Mouse (Mus musculus) heart, postnatal 0 days (tissue): ENCODE data around the gene Hexim2. TPM values are rescaled to one million over a fixed set of nuclear protein-coding genes. Genes with fewer than 3 reads are reported as not detected.
A peak's percentile ranks its signal among the peaks of the same experiment; 100 is the strongest.

Experiments used
- ATAC-seq: fragments of 200-750 bp; cut with Nextera tagmentation; 2 replicates; pipeline ENCODE4 v1.8.0; 2017; ENCODE audit warnings: low read depth, moderate number of reproducible peaks, moderate library complexity; ENCODE audit not compliant: insufficient read depth
- DNase-seq: peaks from one replicate; pipeline ENCODE4 v3.0.0-alpha.2; 2016; ENCODE audit warnings: low spot score
- H3K27ac ChIP-seq: fragments of 300-500 bp; sonication (generic); 2 replicates; pipeline ENCODE4 v1.5.1; 2014; ENCODE audit warnings: low read depth, mild to moderate bottlenecking
- H3K27me3 ChIP-seq: fragments of 300-500 bp; sonication (generic); 2 replicates; pipeline ENCODE4 v1.6.1; 2014; ENCODE audit warnings: low read length, mixed read lengths; ENCODE audit not compliant: control insufficient read depth, insufficient read depth
- H3K36me3 ChIP-seq: fragments of 300-500 bp; sonication (generic); replicated peaks from 2 replicates; pipeline ENCODE4 v1.6.1; 2014; ENCODE audit warnings: low read length, mixed read lengths; ENCODE audit not compliant: control insufficient read depth, insufficient read depth
- H3K4me1 ChIP-seq: fragments of 300-500 bp; sonication (generic); 2 replicates; pipeline ENCODE4 v1.6.1; 2014; ENCODE audit warnings: antibody characterized with exemption; ENCODE audit not compliant: control insufficient read depth, insufficient read depth
- H3K4me2 ChIP-seq: fragments of 300-500 bp; sonication (generic); 2 replicates; pipeline ENCODE4 v1.6.1; 2014; ENCODE audit warnings: low read depth, mild to moderate bottlenecking, low read length, moderate library complexity
- H3K4me3 ChIP-seq: fragments of 300-500 bp; sonication (generic); 2 replicates; pipeline ENCODE4 v1.5.1; 2014; ENCODE audit warnings: low read depth, low read length
- H3K9ac ChIP-seq: fragments of 300-500 bp; sonication (generic); replicated peaks from 2 replicates; pipeline ENCODE4 v1.6.1; 2014; ENCODE audit warnings: low read depth, low read length, mixed read lengths
- H3K9me3 ChIP-seq: fragments of 300-500 bp; sonication (generic); replicated peaks from 2 replicates; pipeline ENCODE4 v1.6.1; 2016; ENCODE audit warnings: low read length; ENCODE audit not compliant: control insufficient read depth
- CTCF ChIP-seq: IDR thresholded peaks from 2 replicates; pipeline ENCODE4 v1.5.1; 2016; ENCODE audit warnings: antibody characterized with exemption, control low read depth, low read depth
- EP300 ChIP-seq: IDR thresholded peaks from 2 replicates; pipeline ENCODE4 v1.6.1; 2016; ENCODE audit warnings: antibody characterized with exemption, low read depth
- WGBS: fragments of 180-500 bp; shearing (Covaris S2); extraction: QIAGEN DNeasy Blood & Tissue Kit; methylation state at CpG from one replicate; pipeline ENCODE4 v1.1.7; 2014; 5-methylcytosine and 5-hydroxymethylcytosine counted together
- polyA plus RNA-seq: library from polyadenylated mRNA; unstranded; fragments of >200 nt; fragmentation: Nextera tagmentation; extraction: Ambion mirVana; gene quantifications from 2 replicates; pipeline ENCODE4 v1.2.1, GENCODE M21; 2015
- total RNA-seq: library from RNA; depleted of rRNA; stranded (reverse); fragments of >200 nt; gene quantifications from 2 replicates; pipeline ENCODE4 v1.2.3, GENCODE M21; 2014; ENCODE audit warnings: low replicate concordance

The Hexim2 gene
- total and polyA plus RNA-seq, 2 experiments from 2014 or later, result 1.6 to 4.2 TPM

- Histone ChIP-seq H3K4me2 (peak overlapping the region; percentile 82), H3K4me1 (peaks cover 36% of the 10 kb centered on the region), H3K9ac (peak overlapping the region; percentile 71), H3K36me3 (no peaks in the 10 kb centered on the region; the same call in 1 of the 2 replicates), H3K27me3 (no peaks in the 10 kb centered on the region), H3K4me3 (peak overlapping the region; percentile 74), H3K9me3 (no peaks in the 10 kb centered on the region), H3K27ac (peak overlapping the region; percentile 61)
- 1% methylated on average over 30 of the region's 30 CpGs for WGBS
- DNase-seq (peak; percentile 77), ATAC-seq (peak; percentile 15; the same call in 1 of the 2 replicates)
- no peak; the same call in 1 of the 2 replicates for TF ChIP-seq EP300
- TF ChIP-seq CTCF, result no peak
Measured at GRCm38 (mm10) chr11:103101866-103102501, 30.2 kb upstream of the Hexim2 start.

DNA sequence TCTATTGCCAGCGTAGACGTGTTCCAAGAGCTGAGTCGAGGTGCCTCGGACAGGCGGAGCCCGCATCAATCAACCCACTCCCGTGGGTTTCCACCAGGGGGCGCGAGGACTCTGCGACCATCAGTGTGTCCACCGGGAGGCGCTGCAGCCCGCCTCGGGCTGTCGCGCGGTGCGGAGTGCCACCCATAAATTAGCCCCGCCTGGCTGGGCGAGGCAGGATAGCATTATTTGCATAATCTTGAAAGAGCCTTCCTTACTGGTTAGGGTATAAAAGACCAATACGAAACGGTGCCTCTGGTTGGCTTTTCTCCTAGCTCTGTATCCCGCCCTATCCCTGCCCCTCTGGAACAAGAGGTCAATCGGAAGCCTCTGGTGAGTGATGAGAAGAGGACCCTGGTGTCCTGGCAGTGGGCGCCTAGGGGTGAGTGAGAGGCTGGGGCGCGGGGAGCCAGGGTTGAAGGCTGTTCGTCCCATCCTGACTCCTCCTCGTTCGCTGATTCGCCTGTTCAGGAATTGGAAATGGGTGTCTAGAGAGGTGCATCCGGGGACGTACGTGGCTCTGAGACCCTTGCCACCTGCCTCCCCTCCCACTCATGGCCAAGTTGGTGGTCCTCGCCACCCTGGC is 29.4 kb upstream of the Hexim2 start:
- H3K27ac ChIP-seq, result peak overlapping the region; percentile 61

DNA sequence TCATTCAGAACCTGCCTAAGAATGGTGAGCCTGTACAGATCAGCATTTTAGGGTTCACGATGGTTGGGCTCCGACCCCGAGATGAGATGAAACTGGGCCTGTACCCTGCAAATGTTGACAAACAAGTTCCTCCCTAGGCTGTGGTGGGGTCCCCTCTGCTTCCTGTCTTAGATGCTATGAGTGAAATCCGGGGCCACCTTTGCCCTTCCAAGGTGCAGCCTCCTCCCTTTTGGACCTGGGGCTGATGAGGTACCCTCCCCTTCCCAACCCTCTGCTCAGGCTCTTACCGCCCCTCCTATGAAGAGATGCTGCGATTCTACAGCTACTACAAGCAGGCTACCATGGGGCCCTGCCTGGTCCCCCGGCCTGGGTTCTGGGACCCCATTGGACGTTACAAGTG is 28.6 kb upstream of the Hexim2 start:
- no peaks in the 10 kb centered on the region for H3K9me3 ChIP-seq
- DNase-seq (no peak), ATAC-seq (no peak)
- 0 out of 2 replicates have a peak overlapping the region, but pooled peaks have one; percentile 49 for H3K9ac ChIP-seq
- 55% methylated on average over 8 of the region's 8 CpGs for WGBS
- peaks cover 23% of the 10 kb centered on the region for H3K4me1 ChIP-seq
- TF ChIP-seq EP300 (no peak), CTCF (no peak)
- no peaks in the 10 kb centered on the region; the same call in 1 of the 2 replicates for H3K36me3 ChIP-seq
- H3K27me3 ChIP-seq, result no peaks in the 10 kb centered on the region
- peak overlapping the region; percentile 74 for H3K4me3 ChIP-seq
- no peak overlapping the region for H3K27ac ChIP-seq
- peak overlapping the region; percentile 82 for H3K4me2 ChIP-seq

More for the DNA sequence above, 29.4 kb upstream of the Hexim2 start:
- Histone ChIP-seq H3K4me2 (peak overlapping the region; percentile 82), H3K27me3 (no peaks in the 10 kb centered on the region), H3K36me3 (no peaks in the 10 kb centered on the region; the same call in 1 of the 2 replicates), H3K4me3 (peak overlapping the region; percentile 74), H3K9ac (peak overlapping the region; percentile 49; the same call in 1 of the 2 replicates), H3K4me1 (peaks cover 27% of the 10 kb centered on the region), H3K9me3 (no peaks in the 10 kb centered on the region)
- WGBS, result 2% methylated on average over 34 of the region's 35 CpGs
- ATAC-seq, result peak; percentile 90
- DNase-seq, result peak; percentile 98
- TF ChIP-seq CTCF (peak; percentile 100), EP300 (peak; percentile 63)

- Histone ChIP-seq H3K4me3 (no peak overlapping the region), H3K27me3 (no peaks in the 10 kb centered on the region), H3K4me1 (peaks cover 18% of the 10 kb centered on the region), H3K36me3 (no peaks in the 10 kb centered on the region; the same call in 1 of the 2 replicates), H3K9me3 (no peaks in the 10 kb centered on the region), H3K27ac (no peak overlapping the region), H3K4me2 (no peak overlapping the region), H3K9ac (no peak overlapping the region)
- ATAC-seq (no peak), DNase-seq (no peak)
- TF ChIP-seq CTCF (no peak), EP300 (no peak)
- WGBS, result 74% methylated on average over 7 of the region's 7 CpGs
Measured at GRCm38 (mm10) chr11:103104469-103104868, 27.8 kb upstream of the Hexim2 start.

DNA sequence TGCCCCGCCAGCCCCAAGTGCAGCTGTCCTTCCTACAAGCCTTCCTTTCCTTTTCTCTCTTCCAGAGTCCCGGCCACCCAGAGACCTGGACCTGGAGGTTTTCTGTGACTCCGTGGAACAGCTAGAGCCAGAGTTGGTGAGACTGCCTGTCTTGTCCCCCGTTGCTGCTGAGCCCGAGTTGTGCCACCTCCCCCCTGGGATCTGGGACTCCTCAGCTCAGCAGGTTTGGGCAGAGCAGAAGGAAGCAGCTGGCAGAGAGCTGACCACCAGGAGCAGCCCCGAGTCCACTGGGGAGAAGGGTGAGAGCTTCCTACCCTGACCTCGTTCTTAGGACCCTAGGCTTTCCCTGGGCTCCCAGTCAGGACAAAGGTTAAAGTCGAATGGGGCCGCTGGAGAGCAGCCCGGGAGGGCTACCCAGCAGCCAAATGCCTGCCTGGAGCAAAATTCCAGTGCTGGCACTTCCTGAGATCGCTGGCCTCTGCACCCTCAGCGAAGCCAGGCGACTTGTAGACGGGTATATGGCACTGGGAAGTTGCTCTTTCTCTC is 27.0 kb upstream of the Hexim2 start:
- Histone ChIP-seq H3K27ac (no peak overlapping the region; the same call in 1 of the 2 replicates), H3K4me3 (no peak overlapping the region)

More for the DNA sequence above, 27.0 kb upstream of the Hexim2 start:
- Histone ChIP-seq H3K9me3 (no peaks in the 10 kb centered on the region), H3K4me2 (no peak overlapping the region), H3K27me3 (no peaks in the 10 kb centered on the region), H3K9ac (no peak overlapping the region), H3K4me1 (peaks cover 16% of the 10 kb centered on the region), H3K36me3 (no peaks in the 10 kb centered on the region; the same call in 1 of the 2 replicates)
- no peak for ATAC-seq
- DNase-seq, result no peak
- TF ChIP-seq EP300 (no peak), CTCF (no peak)
- WGBS, result 55% methylated on average over 14 of the region's 14 CpGs
